Mouse (Mus musculus) R1 (cell line): ENCODE results near the gene Adm2.

ENCODE experiments used
- DNase-seq: peaks from one replicate; pipeline ENCODE4 v3.0.0-alpha.2; 2018; ENCODE audit warnings: low read depth, low spot score

Adm2 gene

GRCm38 (mm10) chr15:89322670-89323522 is at the start of gene Adm2:
TSS of gene Adm2 (plus strand) at chr15:89322720.
- peak; percentile 55 for DNase-seq

- DNase-seq: no peak
These were observed 47.0 kb upstream of the Adm2 start for GRCm38 (mm10) chr15:89275497-89275896.

DNA sequence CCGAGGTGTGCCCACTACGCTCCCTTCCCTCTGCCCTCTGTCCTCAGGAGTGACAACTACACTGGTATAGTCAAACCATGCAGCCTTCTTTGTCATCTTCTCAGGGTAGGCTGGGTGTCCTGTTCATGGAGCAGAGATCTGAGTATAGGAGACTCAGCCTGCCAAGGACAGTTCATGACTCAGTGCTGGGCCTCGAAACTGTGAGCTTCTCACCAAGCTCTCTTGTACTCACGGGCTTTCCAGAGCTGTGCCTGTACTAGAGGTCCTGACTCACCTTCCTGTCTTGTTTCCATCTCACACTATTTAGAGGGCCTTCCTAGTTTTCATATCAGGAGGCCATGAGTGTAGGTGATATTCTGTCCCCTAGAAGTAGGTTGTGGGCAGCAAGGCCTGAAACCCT is 45.2 kb upstream of the Adm2 start:
- DNase-seq: no peak

- no peak for DNase-seq
These were observed 40.0 kb upstream of the Adm2 start for GRCm38 (mm10) chr15:89282546-89282945.

DNA sequence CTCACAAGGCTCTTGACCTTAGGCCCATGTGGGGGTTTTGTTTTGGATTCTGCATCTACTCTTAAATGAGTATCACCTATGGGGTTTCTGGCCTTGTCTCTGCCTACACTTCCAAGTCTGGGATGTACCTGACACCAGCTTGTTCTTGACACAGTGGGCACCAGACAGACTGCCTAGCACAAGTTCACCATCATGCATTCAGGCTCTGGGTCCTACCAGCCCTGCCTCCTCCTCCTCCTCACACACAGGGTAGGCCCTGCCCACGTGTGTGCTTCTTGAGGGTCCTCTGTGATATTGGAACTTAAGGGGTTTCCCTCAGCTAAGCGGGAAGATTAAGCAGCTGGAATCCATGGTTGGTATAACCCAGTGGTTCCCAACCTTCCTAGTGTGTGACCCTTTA is 38.4 kb upstream of the Adm2 start:
- no peak for DNase-seq

DNA sequence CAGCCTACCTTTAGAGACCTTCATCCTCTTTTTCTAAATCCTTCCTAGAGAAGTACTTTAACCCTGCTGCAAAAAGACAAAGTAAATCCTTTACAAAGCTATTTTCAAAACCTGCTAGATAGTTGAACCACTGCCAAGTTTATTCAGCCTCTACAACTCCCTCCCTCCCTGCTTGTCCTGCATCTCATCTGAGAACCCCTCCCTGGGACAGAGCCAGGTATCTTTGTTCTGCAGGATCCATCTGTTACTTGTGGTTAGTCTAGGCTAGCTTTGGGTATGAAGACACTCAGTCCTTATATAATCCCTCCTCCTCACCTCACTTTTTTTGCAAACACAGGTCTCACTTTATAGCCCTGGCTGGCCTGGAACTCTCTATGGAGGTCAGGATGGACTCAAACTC is 37.5 kb upstream of the Adm2 start:
- no peak for DNase-seq

GRCm38 (mm10) chr15:89285478-89285877 is 37.0 kb upstream of the Adm2 start:
- DNase-seq: no peak

DNA sequence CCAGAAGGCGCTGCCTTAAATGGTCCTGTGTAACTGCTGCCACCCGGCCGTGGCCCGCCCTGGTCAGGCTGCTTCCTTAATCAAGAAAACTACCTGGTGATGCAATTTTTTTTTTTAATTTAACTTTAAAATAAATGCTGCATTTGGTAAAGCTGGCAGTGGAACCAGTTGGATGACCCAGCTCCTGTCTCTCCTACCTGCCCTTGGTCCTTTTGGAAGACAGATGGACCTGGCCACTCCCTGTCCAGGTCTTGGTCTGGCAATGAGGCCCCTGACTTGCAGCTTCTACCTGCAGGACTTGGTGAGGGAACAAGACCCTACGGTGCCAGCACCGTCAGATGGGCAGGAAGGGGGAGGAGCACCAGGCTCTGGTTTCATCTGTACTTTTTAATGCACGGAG is 36.4 kb upstream of the Adm2 start:
- DNase-seq: no peak

GRCm38 (mm10) chr15:89286582-89286981 is 35.9 kb upstream of the Adm2 start:
- DNase-seq: no peak

GRCm38 (mm10) chr15:89288227-89288767 is 34.2 kb upstream of the Adm2 start:
- no peak for DNase-seq

- no peak for DNase-seq
These were observed 33.1 kb upstream of the Adm2 start for GRCm38 (mm10) chr15:89289455-89289854.

DNA sequence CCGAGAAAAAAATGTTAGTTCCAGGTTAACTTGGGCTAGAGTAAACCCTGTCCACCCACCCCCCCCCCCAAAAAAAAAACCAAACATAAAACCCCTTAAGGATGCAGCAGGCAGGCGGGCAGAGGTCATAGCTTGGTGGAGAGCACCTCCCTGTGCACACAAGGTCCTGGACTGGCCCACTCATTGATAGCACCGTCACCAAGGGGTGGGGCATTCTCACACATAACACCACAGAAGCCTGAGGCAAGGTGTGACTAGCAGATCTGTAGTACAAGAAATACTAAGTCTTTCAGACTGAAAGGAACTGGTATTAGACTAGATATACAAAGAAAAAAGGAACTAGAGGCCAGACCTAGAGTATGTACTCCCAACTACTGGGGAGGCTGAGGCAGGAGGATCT is 31.0 kb upstream of the Adm2 start:
- peak; percentile 46 for DNase-seq

DNA sequence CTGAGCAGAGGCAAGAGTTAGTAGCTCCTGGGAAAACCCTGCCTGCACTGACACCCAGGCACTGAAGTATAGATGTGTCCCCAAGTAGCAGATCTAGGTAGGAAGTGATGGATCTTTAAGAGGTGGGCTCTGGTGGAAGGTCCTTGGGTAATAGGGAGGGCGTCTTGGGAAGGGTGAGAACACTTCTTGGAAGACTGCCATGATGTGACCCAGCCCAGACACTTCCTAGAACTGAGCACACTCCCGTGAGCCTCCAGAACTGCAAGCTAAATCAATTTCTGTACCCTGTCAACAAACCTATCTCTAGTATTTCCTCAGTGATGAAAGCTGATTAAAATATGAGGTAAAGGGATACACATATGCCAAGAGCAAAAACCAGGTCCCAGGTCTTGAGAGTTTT is 29.7 kb upstream of the Adm2 start:
- DNase-seq: no peak

DNA sequence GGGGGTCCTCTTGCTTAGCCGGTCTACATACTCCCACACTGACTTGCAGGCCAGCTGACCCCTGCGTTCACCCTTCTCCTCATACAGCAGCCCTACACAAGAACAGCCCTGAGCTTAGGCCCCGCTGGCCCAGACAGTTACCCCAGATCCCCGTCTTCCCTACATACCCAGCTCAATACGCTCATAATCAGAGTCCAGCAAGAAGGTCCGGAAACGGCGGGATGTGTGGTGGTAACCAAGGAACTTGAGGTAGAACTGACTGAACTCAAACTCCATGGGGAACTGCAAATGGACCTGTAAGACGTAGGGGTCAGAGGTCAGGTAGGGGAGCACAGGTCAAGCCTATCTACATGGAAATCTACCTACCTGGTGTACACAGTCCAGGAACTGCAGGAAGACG is 28.7 kb upstream of the Adm2 start:
- DNase-seq: no peak

DNA sequence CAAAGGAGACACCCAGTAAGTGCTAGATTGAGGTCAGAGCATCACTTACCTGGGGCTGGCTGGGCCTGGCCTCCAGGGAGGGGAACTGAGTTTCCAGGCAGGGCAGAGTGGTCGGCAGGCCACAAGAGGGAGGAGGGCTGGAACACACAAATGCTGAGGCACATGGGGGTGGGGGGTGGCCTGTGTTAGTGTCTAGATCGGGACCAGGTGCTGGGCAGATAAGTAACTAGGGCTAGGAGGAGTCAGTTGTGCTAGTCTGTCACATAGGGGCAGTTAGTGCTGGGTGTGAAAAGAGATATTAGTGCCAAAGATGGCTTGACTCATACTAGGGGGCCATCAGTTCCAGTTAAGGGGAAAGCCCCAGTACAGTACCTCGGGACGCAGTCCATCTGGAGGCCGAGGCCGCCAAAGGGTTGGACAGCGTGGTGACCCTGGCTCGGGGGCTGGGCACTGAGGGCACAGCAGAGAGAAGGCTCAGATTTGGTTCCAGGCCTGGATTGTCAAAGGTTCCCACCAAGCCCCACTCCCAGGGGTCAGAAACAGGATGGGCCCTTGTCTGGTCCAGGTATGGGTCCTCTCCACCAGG is 26.8 kb upstream of the Adm2 start:
- no peak for DNase-seq

- DNase-seq: no peak
These were observed 26.1 kb upstream of the Adm2 start for GRCm38 (mm10) chr15:89296465-89296864.

- no peak for DNase-seq
These were observed 24.8 kb upstream of the Adm2 start for GRCm38 (mm10) chr15:89297695-89298094.

DNA sequence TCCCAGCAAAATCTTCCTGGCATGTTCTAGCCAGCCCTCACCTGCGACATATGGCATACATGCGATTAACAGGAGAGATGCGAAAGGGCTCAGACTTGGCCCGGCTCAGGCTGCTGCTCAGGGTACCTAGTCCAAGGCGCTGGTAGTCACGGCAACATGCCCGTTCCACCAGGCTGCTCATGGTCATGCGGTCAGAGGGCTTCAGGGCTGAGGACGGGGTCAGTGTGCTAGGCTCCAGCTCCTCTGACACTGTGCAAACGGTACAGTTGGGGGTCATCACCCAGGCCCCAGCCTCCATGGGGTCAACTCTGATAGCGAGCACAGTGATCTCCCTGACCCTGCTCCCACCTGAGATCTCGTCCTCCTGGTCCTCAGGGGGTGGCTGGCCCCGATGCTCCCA is 22.3 kb upstream of the Adm2 start:
- no peak for DNase-seq

DNA sequence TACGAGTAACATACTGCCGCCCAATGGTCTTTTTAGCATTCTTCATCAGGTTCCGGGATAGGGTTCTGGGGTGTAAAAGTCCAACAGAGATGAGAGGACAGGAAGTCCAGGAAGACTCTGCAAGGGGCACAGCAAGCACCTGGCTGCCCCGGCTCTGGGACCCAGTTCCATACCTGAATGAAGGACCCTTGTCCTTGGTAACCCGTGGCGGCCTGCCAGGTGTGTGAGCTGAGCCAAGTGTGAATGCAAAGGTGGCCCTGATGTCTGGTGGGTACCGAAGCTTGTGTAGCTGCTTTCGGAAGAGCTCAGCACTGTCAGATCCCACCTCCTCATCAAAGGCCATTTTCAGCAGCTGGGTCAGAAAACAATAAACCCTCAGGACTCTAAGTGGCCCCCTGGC is 21.9 kb upstream of the Adm2 start:
- no peak for DNase-seq

DNA sequence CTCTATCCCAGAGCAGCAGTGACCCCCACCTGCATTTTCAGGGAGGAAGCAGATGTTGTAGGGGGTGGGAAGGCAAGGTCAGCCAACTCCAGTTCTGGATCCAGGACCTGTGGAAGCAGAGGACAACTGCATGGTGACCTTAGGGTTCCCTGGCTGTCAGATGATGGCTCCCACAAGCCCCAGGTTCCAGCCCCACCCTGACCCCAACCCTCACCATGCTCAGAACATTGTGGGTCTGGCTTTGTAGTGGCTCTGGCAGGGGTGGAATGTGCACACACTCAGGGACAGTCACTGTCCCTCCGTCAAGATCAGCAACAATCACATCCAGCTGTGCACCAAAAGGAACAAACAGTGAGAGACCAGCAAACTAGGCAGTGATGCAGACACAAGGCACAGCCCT is 16.6 kb upstream of the Adm2 start:
- DNase-seq: no peak

DNA sequence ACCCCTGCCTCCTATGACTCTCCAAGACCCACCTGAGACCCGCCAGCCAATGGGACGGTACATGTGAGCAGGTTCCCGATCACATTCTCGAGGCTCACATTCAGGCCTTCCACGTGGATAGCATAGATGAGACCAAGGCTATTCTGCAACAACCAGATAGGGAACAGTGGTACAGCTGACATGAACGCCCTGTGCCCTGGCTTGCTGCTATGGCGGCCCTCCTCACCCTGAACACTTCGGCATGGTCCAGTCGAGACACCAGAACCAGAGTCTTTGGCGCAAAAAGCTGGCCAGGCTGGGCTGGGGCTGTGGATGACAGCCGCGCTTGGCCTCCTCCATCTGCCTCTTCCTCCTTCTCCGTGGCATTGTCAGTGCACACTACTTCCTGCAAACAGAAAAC is 15.1 kb upstream of the Adm2 start:
- DNase-seq: no peak

GRCm38 (mm10) chr15:89308406-89309139 is 13.9 kb upstream of the Adm2 start:
- DNase-seq: no peak
